Mouse (Mus musculus) lung, embryonic 14.5 days (tissue): Measurements from ENCODE around the gene As3mt. TPM values are rescaled to one million over a fixed set of nuclear protein-coding genes. Genes with fewer than 3 reads are reported as not detected.

Source experiments
- ATAC-seq: fragments of 200-750 bp; cut with Nextera tagmentation; 2 replicates; pipeline ENCODE4 v1.8.0; 2017; ENCODE audit warnings: mild to moderate bottlenecking, moderate TSS enrichment, moderate library complexity; ENCODE audit not compliant: insufficient read depth
- DNase-seq: peaks from one replicate; pipeline ENCODE4 v3.0.0-alpha.2; 2015
- H3K27ac ChIP-seq: fragments of 300-500 bp; sonication (generic); 2 replicates; pipeline ENCODE4 v1.5.1; 2014; ENCODE audit warnings: low read depth, mild to moderate bottlenecking, moderate library complexity
- H3K27me3 ChIP-seq: fragments of 300-500 bp; sonication (generic); 2 replicates; pipeline ENCODE4 v1.6.1; 2014; ENCODE audit warnings: low read length, control low read depth; ENCODE audit not compliant: insufficient read depth
- H3K36me3 ChIP-seq: fragments of 300-500 bp; sonication (generic); 2 replicates; pipeline ENCODE4 v1.6.1; 2014; ENCODE audit warnings: control low read depth; ENCODE audit not compliant: insufficient read depth
- H3K4me1 ChIP-seq: fragments of 300-500 bp; sonication (generic); 2 replicates; pipeline ENCODE4 v1.6.1; 2014; ENCODE audit warnings: antibody characterized with exemption, control low read depth; ENCODE audit not compliant: insufficient read depth
- H3K4me2 ChIP-seq: fragments of 300-500 bp; sonication (generic); 2 replicates; pipeline ENCODE4 v1.6.1; 2014; ENCODE audit warnings: mild to moderate bottlenecking
- H3K4me3 ChIP-seq: fragments of 300-500 bp; sonication (generic); 2 replicates; pipeline ENCODE4 v1.5.1; 2014; ENCODE audit warnings: low read depth, low read length
- H3K9ac ChIP-seq: fragments of 300-500 bp; sonication (generic); 2 replicates; pipeline ENCODE4 v1.6.1; 2014
- H3K9me3 ChIP-seq: fragments of 300-500 bp; sonication (generic); 2 replicates; pipeline ENCODE4 v1.6.1; 2016; ENCODE audit warnings: low read depth, low read length, control low read depth
- CTCF ChIP-seq: IDR thresholded peaks from 2 replicates; pipeline ENCODE4 v1.5.1; 2016; ENCODE audit warnings: antibody characterized with exemption, low read depth
- WGBS: fragments of 180-500 bp; shearing (Covaris S2); extraction: QIAGEN DNeasy Blood & Tissue Kit; methylation state at CpG from one replicate; pipeline ENCODE4 v1.1.7; 2014; 5-methylcytosine and 5-hydroxymethylcytosine counted together
- polyA plus RNA-seq: library from polyadenylated mRNA; unstranded; fragments of >200 nt; fragmentation: Nextera tagmentation; extraction: Ambion mirVana; gene quantifications from 2 replicates; pipeline ENCODE4 v1.2.1, GENCODE M21; 2014

As3mt gene
- polyA plus RNA-seq, 1 experiment from 2014 or later = 29.2 TPM

GRCm38 (mm10) chr19:46699011-46699481, 8.2 kb upstream of the As3mt start:
- WGBS = 61% methylated on average over 10 of the region's 10 CpGs
- H3K27me3 ChIP-seq = no peaks in the 10 kb centered on the region
- no peak overlapping the region for H3K4me2 ChIP-seq
- H3K4me3 ChIP-seq = no peak overlapping the region
- ATAC-seq = no peak
- H3K4me1 ChIP-seq = no peaks in the 10 kb centered on the region
- H3K36me3 ChIP-seq = 0 out of 2 replicates have a peak, but pooled peaks cover 4% of the 10 kb centered on the region
- H3K9me3 ChIP-seq = no peaks in the 10 kb centered on the region
- H3K9ac ChIP-seq = no peak overlapping the region
- H3K27ac ChIP-seq = no peak overlapping the region
- no peak for TF ChIP-seq CTCF
- DNase-seq = no peak

DNA sequence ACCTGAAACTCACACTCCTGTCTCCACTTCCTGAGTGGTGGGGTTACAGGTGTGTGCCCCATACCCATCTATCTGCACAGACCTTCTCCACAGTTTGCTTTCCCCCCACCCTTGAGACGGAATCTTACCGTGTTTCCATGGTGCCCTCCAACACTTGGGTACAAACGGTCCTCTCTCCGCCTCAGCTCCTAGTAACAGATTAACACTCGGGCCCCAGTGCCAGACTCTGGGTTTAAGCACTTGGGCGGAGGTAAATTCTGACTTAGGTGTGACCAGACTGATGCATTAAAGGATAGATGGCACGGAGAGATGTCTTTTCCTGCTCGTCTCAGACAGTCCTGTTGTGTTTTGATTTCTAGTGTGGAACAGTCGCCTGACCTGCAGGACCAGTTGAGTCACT, 6.1 kb upstream of the As3mt start:
- DNase-seq = no peak
- Histone ChIP-seq H3K4me2 (no peak overlapping the region), H3K9me3 (no peaks in the 10 kb centered on the region), H3K9ac (no peak overlapping the region), H3K36me3 (0 out of 2 replicates have a peak, but pooled peaks cover 4% of the 10 kb centered on the region), H3K4me3 (no peak overlapping the region), H3K27me3 (no peaks in the 10 kb centered on the region), H3K27ac (no peak overlapping the region), H3K4me1 (no peaks in the 10 kb centered on the region)
- no peak for TF ChIP-seq CTCF
- no peak for ATAC-seq
- 71% methylated on average over 9 of the region's 9 CpGs for WGBS

GRCm38 (mm10) chr19:46705779-46706495, 1.3 kb upstream of the As3mt start:
- no peak for TF ChIP-seq CTCF
- no peak overlapping the region for H3K4me3 ChIP-seq
- WGBS = 62% methylated on average over 7 of the region's 7 CpGs
- H3K9me3 ChIP-seq = no peaks in the 10 kb centered on the region
- no peak overlapping the region for H3K4me2 ChIP-seq
- ATAC-seq = no peak
- H3K9ac ChIP-seq = no peak overlapping the region
- no peak overlapping the region for H3K27ac ChIP-seq
- no peaks in the 10 kb centered on the region for H3K27me3 ChIP-seq
- DNase-seq = no peak
- H3K36me3 ChIP-seq = 0 out of 2 replicates have a peak, but pooled peaks cover 4% of the 10 kb centered on the region
- peaks cover 3% of the 10 kb centered on the region; the same call in 1 of the 2 replicates for H3K4me1 ChIP-seq

DNA sequence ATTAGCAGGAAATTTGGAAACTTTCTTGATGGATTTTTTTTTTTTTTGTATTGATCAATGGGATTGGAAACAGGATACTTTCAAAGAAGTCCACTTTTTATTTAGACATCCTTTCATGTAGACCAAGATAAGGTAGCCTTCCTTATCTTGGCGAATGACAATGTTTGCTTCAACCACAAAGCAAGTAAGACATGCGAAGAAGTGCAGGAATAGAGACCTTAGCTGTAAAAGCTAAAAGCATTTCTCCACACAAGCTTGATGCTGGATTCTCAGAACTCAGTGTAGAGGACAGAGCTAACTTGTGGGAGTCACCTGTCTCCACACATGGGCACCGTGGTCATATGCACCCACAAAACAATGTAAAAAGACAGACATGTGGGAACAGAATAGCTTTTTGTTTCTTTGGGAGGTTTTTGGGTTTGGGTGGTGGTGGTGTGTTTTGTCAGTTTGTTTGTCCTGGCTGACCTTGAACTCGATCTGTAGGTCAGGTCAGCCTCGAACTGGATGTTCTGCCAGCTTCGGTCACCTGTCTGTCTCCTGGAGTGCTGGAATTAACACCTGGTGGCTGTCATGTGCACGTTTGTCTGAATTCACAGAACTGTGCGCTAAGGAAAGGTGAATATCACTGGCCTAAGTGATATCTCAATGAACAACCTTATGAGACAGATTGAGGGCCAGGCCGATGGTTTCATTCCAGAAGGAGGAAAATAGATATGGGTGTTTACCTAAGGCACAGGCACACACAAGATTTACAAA, 540 bp upstream of the As3mt start:
- H3K27ac ChIP-seq = no peak overlapping the region
- ATAC-seq = no peak
- H3K4me2 ChIP-seq = peak overlapping the region; percentile 80
- 50% methylated on average over 9 of the region's 9 CpGs for WGBS
- no peak for TF ChIP-seq CTCF
- H3K4me3 ChIP-seq = peak overlapping the region; percentile 47
- H3K9ac ChIP-seq = no peak overlapping the region
- no peaks in the 10 kb centered on the region for H3K27me3 ChIP-seq
- H3K4me1 ChIP-seq = peaks cover 3% of the 10 kb centered on the region; the same call in 1 of the 2 replicates
- 0 out of 2 replicates have a peak, but pooled peaks cover 4% of the 10 kb centered on the region for H3K36me3 ChIP-seq
- H3K9me3 ChIP-seq = no peaks in the 10 kb centered on the region
- DNase-seq = no peak

DNA sequence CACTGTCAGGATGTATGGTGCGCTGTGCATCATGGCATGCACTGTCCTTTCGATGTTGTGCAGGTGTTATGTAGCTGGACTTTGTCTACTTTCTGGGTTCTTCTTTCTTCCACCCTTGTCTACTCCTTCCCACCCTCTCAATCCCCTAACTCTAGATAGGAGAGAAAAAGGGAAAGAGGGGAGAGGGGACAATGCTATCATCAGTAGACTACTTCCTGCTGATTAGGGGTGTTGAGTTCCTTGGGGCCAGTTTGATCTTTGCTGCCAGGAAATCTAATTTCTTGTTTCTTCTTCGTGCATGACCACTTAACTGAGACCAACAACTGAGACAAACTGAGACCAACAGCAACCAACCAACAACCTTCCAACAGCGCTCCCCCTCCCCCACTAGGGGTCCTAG, 3.4 kb downstream of the As3mt start:
- DNase-seq = no peak

GRCm38 (mm10) chr19:46714234-46714633, 7.0 kb downstream of the As3mt start:
- TF ChIP-seq CTCF = no peak
- Histone ChIP-seq H3K9ac (no peak overlapping the region), H3K36me3 (0 out of 2 replicates have a peak, but pooled peaks cover 4% of the 10 kb centered on the region), H3K4me3 (no peak overlapping the region), H3K27me3 (no peaks in the 10 kb centered on the region), H3K4me1 (no peaks in the 10 kb centered on the region), H3K9me3 (peaks cover 5% of the 10 kb centered on the region; the same call in 1 of the 2 replicates), H3K27ac (no peak overlapping the region), H3K4me2 (no peak overlapping the region)
- no peak for ATAC-seq
- no peak for DNase-seq
- 74% methylated on average over 8 of the region's 8 CpGs for WGBS

More for the DNA sequence above, 3.4 kb downstream of the As3mt start:
- no peaks in the 10 kb centered on the region for H3K27me3 ChIP-seq
- peaks cover 3% of the 10 kb centered on the region; the same call in 1 of the 2 replicates for H3K4me1 ChIP-seq
- H3K27ac ChIP-seq = no peak overlapping the region
- H3K4me3 ChIP-seq = no peak overlapping the region
- no peak overlapping the region for H3K4me2 ChIP-seq
- 93% methylated on average over 4 of the region's 4 CpGs for WGBS
- H3K9ac ChIP-seq = no peak overlapping the region
- H3K9me3 ChIP-seq = no peaks in the 10 kb centered on the region
- TF ChIP-seq CTCF = no peak
- no peak for ATAC-seq
- H3K36me3 ChIP-seq = 0 out of 2 replicates have a peak, but pooled peaks cover 4% of the 10 kb centered on the region

DNA sequence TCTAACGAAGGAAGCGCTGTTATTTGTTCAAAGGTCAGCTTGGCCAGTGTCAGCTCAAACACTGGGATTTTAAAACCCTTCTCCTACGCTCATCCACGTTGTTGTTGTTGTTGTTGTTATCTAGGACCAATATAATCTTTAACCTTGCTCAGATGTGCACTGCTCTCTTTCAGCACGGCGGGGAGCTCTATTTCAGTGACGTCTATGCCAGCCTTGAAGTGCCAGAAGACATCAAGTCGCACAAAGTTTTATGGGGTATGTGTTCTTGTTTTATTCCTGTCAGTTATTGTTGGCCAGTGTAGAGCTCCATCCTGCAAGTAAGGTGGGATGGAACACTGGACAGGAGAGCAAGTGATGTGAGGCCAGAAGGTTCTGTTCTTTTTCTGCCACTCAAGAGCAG, 7.8 kb downstream of the As3mt start:
- WGBS = 83% methylated on average over 8 of the region's 8 CpGs
- no peaks in the 10 kb centered on the region for H3K4me1 ChIP-seq
- H3K27ac ChIP-seq = no peak overlapping the region
- H3K9ac ChIP-seq = no peak overlapping the region
- H3K9me3 ChIP-seq = peaks cover 5% of the 10 kb centered on the region; the same call in 1 of the 2 replicates
- DNase-seq (no peak), ATAC-seq (no peak)
- 0 out of 2 replicates have a peak, but pooled peaks cover 4% of the 10 kb centered on the region for H3K36me3 ChIP-seq
- no peak overlapping the region for H3K4me3 ChIP-seq
- no peak overlapping the region for H3K4me2 ChIP-seq
- TF ChIP-seq CTCF = no peak
- no peaks in the 10 kb centered on the region for H3K27me3 ChIP-seq
